Mouse (Mus musculus) adipocyte (in vitro differentiated cells): ENCODE data around the gene Twnk.

Source experiments
- DNase-seq: peaks from one replicate; pipeline ENCODE4 v3.0.0-alpha.2; 2016; ENCODE audit warnings: low spot score

Gene Twnk

GRCm38 (mm10) chr19:45049523-45049922 lies 44.1 kb downstream of the Twnk start:
- DNase-seq, result no peak

DNA sequence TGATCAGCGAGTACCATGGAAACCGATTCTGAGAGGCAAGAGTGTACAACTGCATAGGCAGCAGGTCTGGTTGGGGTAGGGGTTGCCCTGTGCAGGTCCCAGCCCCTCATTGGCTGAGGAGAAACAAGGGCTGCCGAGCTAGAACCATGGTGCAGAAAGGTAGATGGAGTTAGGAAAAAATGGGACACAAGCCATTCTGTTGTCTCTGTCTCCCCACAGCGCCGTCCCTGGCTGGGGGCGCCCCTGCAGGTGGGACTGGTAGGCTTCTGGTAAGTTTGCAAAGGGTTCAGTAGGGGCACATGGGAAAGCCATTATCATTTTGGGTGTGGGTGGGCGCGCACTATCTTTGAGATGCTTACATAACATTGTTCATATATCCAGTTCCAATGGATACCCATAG lies 48.0 kb downstream of the Twnk start:
- no peak for DNase-seq

- DNase-seq, result no peak
These were observed 49.6 kb downstream of the Twnk start for GRCm38 (mm10) chr19:45054892-45055690.

GRCm38 (mm10) chr19:45056364-45056763 lies 50.9 kb downstream of the Twnk start:
- peak; percentile 83 for DNase-seq

- DNase-seq, result peak; percentile 22
These were observed 51.6 kb downstream of the Twnk start for GRCm38 (mm10) chr19:45056908-45057698.

DNA sequence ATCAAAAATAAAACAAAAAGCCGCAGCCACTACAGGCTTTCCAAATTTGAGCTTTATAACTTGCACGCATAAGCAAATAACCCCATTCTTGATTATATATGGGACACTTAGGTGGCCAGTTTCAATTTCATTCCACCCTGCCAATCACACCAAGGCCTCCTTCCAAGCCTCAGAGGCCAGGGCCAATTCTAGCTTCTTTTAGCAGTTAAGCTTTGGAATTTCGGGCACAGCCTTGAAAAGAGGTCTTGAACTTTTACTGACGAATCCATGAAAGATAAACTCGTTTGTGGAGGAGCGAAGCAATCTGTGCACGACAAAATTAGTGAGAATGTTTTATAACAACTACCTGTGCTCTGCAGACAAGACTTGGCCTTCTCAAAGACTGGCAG lies 52.3 kb downstream of the Twnk start:
- DNase-seq, result no peak

GRCm38 (mm10) chr19:45058113-45058839 lies 52.8 kb downstream of the Twnk start:
- peak; percentile 99 for DNase-seq

GRCm38 (mm10) chr19:45058841-45059240 lies 53.4 kb downstream of the Twnk start:
- DNase-seq, result no peak
